ENCODE assay signal across 9 mouse cellular contexts in genomic region chr2:163285762-163286161, GRCm38 (mm10).
DNase-seq lines count a peak whose midpoint lies in the region; ATAC-seq and TF ChIP-seq lines count a peak whose summit lies in the region.
"Had no signal": no experiment of that assay in that cellular context is flagged by ENCODE, and none has a peak within 500 bp of the region (broad histone marks: within the 10 kb centered on the region; RNA-seq: fewer than 3 reads in every experiment).

No protein-coding gene starts in this region.

- H3K9me3 ChIP-seq in heart, embryonic 13.5 days: no peaks in the 10 kb centered on the region
- no peaks in the 10 kb centered on the region for H3K9me3 ChIP-seq in liver, embryonic 12.5 days (replicated peaks)

- DNase-seq in urinary bladder, postnatal 14 days (ENCODE audit: low spot score): peak; percentile 18
- no peak for DNase-seq in urinary bladder, postnatal 10 days (ENCODE audit: low spot score)
- peak; percentile 16 for DNase-seq in yolk sac, embryonic 10.5 days (ENCODE audit: low spot score)
- no peak for DNase-seq in frontal cortex, postnatal 36 days (ENCODE audit: low spot score in 2 of 2)
- DNase-seq in lung, postnatal 25 days (ENCODE audit: low spot score): no peak
- DNase-seq in layer of hippocampus, adult 2 months (ENCODE audit: low spot score in 2 of 2): no peak
- DNase-seq: kidney, adult 11 months had no signal

- peaks cover 35% of the 10 kb centered on the region for H3K4me1 ChIP-seq in heart, embryonic 13.5 days
- peaks cover 16% of the 10 kb centered on the region for H3K4me1 ChIP-seq in liver, embryonic 12.5 days

- no peak overlapping the region; the same call in 1 of the 2 replicates for H3K9ac ChIP-seq in heart, embryonic 13.5 days
- H3K9ac ChIP-seq in liver, embryonic 12.5 days: no peak overlapping the region

- no peak for ATAC-seq in heart, embryonic 13.5 days (ENCODE audit: extremely low read depth, insufficient number of reproducible peaks, low FRiP score, low TSS enrichment)
- ATAC-seq in liver, embryonic 12.5 days: peak; percentile 55; the same call in 1 of the 2 replicates

- peaks cover 14% of the 10 kb centered on the region for H3K27me3 ChIP-seq in heart, embryonic 13.5 days (replicated peaks)
- peaks cover 41% of the 10 kb centered on the region for H3K27me3 ChIP-seq in liver, embryonic 12.5 days (replicated peaks)

- TF ChIP-seq CTCF in layer of hippocampus, adult 2 months (conservative IDR thresholded peaks at IDR 0.05): no peak

- WGBS in heart, embryonic 13.5 days: 37% methylated on average over 7 of the region's 7 CpGs
- 38% methylated on average over 7 of the region's 7 CpGs for WGBS in liver, embryonic 12.5 days (ENCODE audit: insufficient replicate concordance)

- peak overlapping the region; percentile 31 for H3K4me3 ChIP-seq in heart, embryonic 13.5 days
- no peak overlapping the region for H3K4me3 ChIP-seq in liver, embryonic 12.5 days
- no peak overlapping the region for H3K4me3 ChIP-seq in layer of hippocampus, adult 2 months

- H3K4me2 ChIP-seq in heart, embryonic 13.5 days: peak overlapping the region; percentile 64
- peak overlapping the region; percentile 41 for H3K4me2 ChIP-seq in liver, embryonic 12.5 days

- H3K36me3 ChIP-seq in heart, embryonic 13.5 days: no peaks in the 10 kb centered on the region
- no peaks in the 10 kb centered on the region for H3K36me3 ChIP-seq in liver, embryonic 12.5 days

- 0 out of 2 replicates have a peak overlapping the region, but pooled peaks have one; percentile 25 for H3K27ac ChIP-seq in heart, embryonic 13.5 days (replicated peaks)
- no peak overlapping the region for H3K27ac ChIP-seq in liver, embryonic 12.5 days
- no peak overlapping the region for H3K27ac ChIP-seq in layer of hippocampus, adult 2 months

Comparison
In these comparisons a context has a peak if more than half of its experiments do, and no peak if none do; other contexts are left out.
1. DNase-seq: peak in urinary bladder, postnatal 14 days (single experiment) and yolk sac, embryonic 10.5 days (single experiment); none in urinary bladder, postnatal 10 days (single experiment), frontal cortex, postnatal 36 days (0 of 2), lung, postnatal 25 days (single experiment) and layer of hippocampus, adult 2 months (0 of 2).